Mouse (Mus musculus): Measurements from ENCODE around the gene Epha5. TPM values are rescaled to one million over a fixed set of nuclear protein-coding genes. Genes with fewer than 3 reads are reported as not detected.

Epha5 gene
- polyA plus RNA-seq, 1 experiment = 31.6 TPM

- no peak overlapping the region for H3K4me3 ChIP-seq (ENCODE audit: insufficient read depth, low read length)
- no peaks in the 10 kb centered on the region for H3K4me1 ChIP-seq (ENCODE audit: control insufficient read depth, insufficient read depth, low read length)
- TF ChIP-seq CTCF (IDR thresholded peaks at IDR 0.05; ENCODE audit: extremely low read depth, insufficient read depth, low read length) (no peak), POLR2A (IDR thresholded peaks at IDR 0.05; ENCODE audit: extremely low read depth, insufficient read depth, low read length) (no peak)
- no peak overlapping the region for H3K27ac ChIP-seq (ENCODE audit: insufficient read depth, low read length)
These were observed 20.1 kb downstream of the Epha5 start for GRCm38 (mm10) chr5:84397085-84397484.

- TF ChIP-seq CTCF (IDR thresholded peaks at IDR 0.05; ENCODE audit: extremely low read depth, insufficient read depth, low read length) = no peak
- no peak for TF ChIP-seq POLR2A (IDR thresholded peaks at IDR 0.05; ENCODE audit: extremely low read depth, insufficient read depth, low read length)
- Histone ChIP-seq H3K4me3 (ENCODE audit: insufficient read depth, low read length) (no peak overlapping the region), H3K4me1 (ENCODE audit: control insufficient read depth, insufficient read depth, low read length) (no peaks in the 10 kb centered on the region; the same call in 1 of the 2 replicates), H3K27ac (ENCODE audit: insufficient read depth, low read length) (no peak overlapping the region)
These were observed 51.8 kb downstream of the Epha5 start for GRCm38 (mm10) chr5:84365334-84365733.

GRCm38 (mm10) chr5:84359430-84359829 lies 57.8 kb downstream of the Epha5 start:
- no peak overlapping the region for H3K4me3 ChIP-seq (ENCODE audit: insufficient read depth, low read length)
- no peak overlapping the region for H3K27ac ChIP-seq (ENCODE audit: insufficient read depth, low read length)
- TF ChIP-seq POLR2A (IDR thresholded peaks at IDR 0.05; ENCODE audit: extremely low read depth, insufficient read depth, low read length) = no peak
- TF ChIP-seq CTCF (IDR thresholded peaks at IDR 0.05; ENCODE audit: extremely low read depth, insufficient read depth, low read length) = no peak
- H3K4me1 ChIP-seq (ENCODE audit: control insufficient read depth, insufficient read depth, low read length) = no peaks in the 10 kb centered on the region; the same call in 1 of the 2 replicates

GRCm38 (mm10) chr5:84353069-84353468 lies 64.1 kb downstream of the Epha5 start:
- TF ChIP-seq CTCF (IDR thresholded peaks at IDR 0.05; ENCODE audit: extremely low read depth, insufficient read depth, low read length) = no peak
- TF ChIP-seq POLR2A (IDR thresholded peaks at IDR 0.05; ENCODE audit: extremely low read depth, insufficient read depth, low read length) = no peak
- H3K27ac ChIP-seq (ENCODE audit: insufficient read depth, low read length) = no peak overlapping the region
- no peak overlapping the region for H3K4me3 ChIP-seq (ENCODE audit: insufficient read depth, low read length)
- H3K4me1 ChIP-seq (ENCODE audit: control insufficient read depth, insufficient read depth, low read length) = peaks cover 2% of the 10 kb centered on the region; the same call in 1 of the 2 replicates

GRCm38 (mm10) chr5:84346728-84347499 lies 70.3 kb downstream of the Epha5 start:
- H3K4me1 ChIP-seq (ENCODE audit: control insufficient read depth, insufficient read depth, low read length) = no peaks in the 10 kb centered on the region
- TF ChIP-seq CTCF (IDR thresholded peaks at IDR 0.05; ENCODE audit: extremely low read depth, insufficient read depth, low read length) (no peak), POLR2A (IDR thresholded peaks at IDR 0.05; ENCODE audit: extremely low read depth, insufficient read depth, low read length) (no peak)
- no peak overlapping the region for H3K4me3 ChIP-seq (ENCODE audit: insufficient read depth, low read length)
- H3K27ac ChIP-seq (ENCODE audit: insufficient read depth, low read length) = no peak overlapping the region

GRCm38 (mm10) chr5:84335834-84336465 lies 81.2 kb downstream of the Epha5 start:
- no peak for TF ChIP-seq POLR2A (IDR thresholded peaks at IDR 0.05; ENCODE audit: extremely low read depth, insufficient read depth, low read length)
- no peak for TF ChIP-seq CTCF (IDR thresholded peaks at IDR 0.05; ENCODE audit: extremely low read depth, insufficient read depth, low read length)
- Histone ChIP-seq H3K4me1 (ENCODE audit: control insufficient read depth, insufficient read depth, low read length) (no peaks in the 10 kb centered on the region), H3K27ac (ENCODE audit: insufficient read depth, low read length) (no peak overlapping the region), H3K4me3 (ENCODE audit: insufficient read depth, low read length) (no peak overlapping the region)

GRCm38 (mm10) chr5:84334481-84334880 lies 82.7 kb downstream of the Epha5 start:
- H3K4me1 ChIP-seq (ENCODE audit: control insufficient read depth, insufficient read depth, low read length) = no peaks in the 10 kb centered on the region
- no peak overlapping the region for H3K27ac ChIP-seq (ENCODE audit: insufficient read depth, low read length)
- no peak overlapping the region for H3K4me3 ChIP-seq (ENCODE audit: insufficient read depth, low read length)
- TF ChIP-seq POLR2A (IDR thresholded peaks at IDR 0.05; ENCODE audit: extremely low read depth, insufficient read depth, low read length) = no peak

GRCm38 (mm10) chr5:84331631-84332030 lies 85.6 kb downstream of the Epha5 start:
- TF ChIP-seq POLR2A (IDR thresholded peaks at IDR 0.05; ENCODE audit: extremely low read depth, insufficient read depth, low read length) (no peak), CTCF (IDR thresholded peaks at IDR 0.05; ENCODE audit: extremely low read depth, insufficient read depth, low read length) (no peak)
- no peaks in the 10 kb centered on the region for H3K4me1 ChIP-seq (ENCODE audit: control insufficient read depth, insufficient read depth, low read length)

GRCm38 (mm10) chr5:84320553-84320952 lies 96.6 kb downstream of the Epha5 start:
- Histone ChIP-seq H3K4me1 (ENCODE audit: control insufficient read depth, insufficient read depth, low read length) (peaks cover 2% of the 10 kb centered on the region), H3K27ac (ENCODE audit: insufficient read depth, low read length) (no peak overlapping the region)
- TF ChIP-seq POLR2A (IDR thresholded peaks at IDR 0.05; ENCODE audit: extremely low read depth, insufficient read depth, low read length) (no peak), CTCF (IDR thresholded peaks at IDR 0.05; ENCODE audit: extremely low read depth, insufficient read depth, low read length) (no peak)

More at GRCm38 (mm10) chr5:84331631-84332030, 85.6 kb downstream of the Epha5 start:
- H3K4me3 ChIP-seq (ENCODE audit: insufficient read depth, low read length) = no peak overlapping the region
- H3K27ac ChIP-seq (ENCODE audit: insufficient read depth, low read length) = no peak overlapping the region

GRCm38 (mm10) chr5:84320138-84320537 lies 97.0 kb downstream of the Epha5 start:
- Histone ChIP-seq H3K4me1 (ENCODE audit: control insufficient read depth, insufficient read depth, low read length) (peaks cover 2% of the 10 kb centered on the region), H3K27ac (ENCODE audit: insufficient read depth, low read length) (no peak overlapping the region), H3K4me3 (ENCODE audit: insufficient read depth, low read length) (no peak overlapping the region)
- TF ChIP-seq CTCF (IDR thresholded peaks at IDR 0.05; ENCODE audit: extremely low read depth, insufficient read depth, low read length) = no peak
- no peak for TF ChIP-seq POLR2A (IDR thresholded peaks at IDR 0.05; ENCODE audit: extremely low read depth, insufficient read depth, low read length)

More at GRCm38 (mm10) chr5:84320553-84320952, 96.6 kb downstream of the Epha5 start:
- no peak overlapping the region for H3K4me3 ChIP-seq (ENCODE audit: insufficient read depth, low read length)
